Mouse (Mus musculus) myocyte (in vitro differentiated cells): ENCODE results near the gene Trib3.

Experiments used
- E2F4 ChIP-seq: IDR thresholded peaks from one replicate; pipeline ENCODE4 v1.6.1; 2011; ENCODE audit warnings: mild to moderate bottlenecking, control low read depth, moderate library complexity; ENCODE audit not compliant: insufficient read depth
- MAX ChIP-seq: IDR thresholded peaks from one replicate; pipeline ENCODE4 v1.6.1; 2011; ENCODE audit warnings: low read depth, mild to moderate bottlenecking, control low read depth
- MYOD1 ChIP-seq, 3 experiments: IDR thresholded peaks; one replicate each; pipeline ENCODE4 v1.6.1; 2011; ENCODE audit warnings: control low read depth in 2 of 3, low read depth in 2 of 3, mild to moderate bottlenecking in 2 of 3, moderate library complexity in 1 of 3; ENCODE audit not compliant: insufficient read length in 2 of 3, control insufficient read depth in 1 of 3
- POLR2A ChIP-seq: IDR thresholded peaks from one replicate; pipeline ENCODE4 v1.6.1; 2011; ENCODE audit warnings: low read depth, mild to moderate bottlenecking, control low read depth, moderate library complexity; ENCODE audit not compliant: insufficient read length
- POLR2AphosphoS2 ChIP-seq: IDR thresholded peaks from one replicate; pipeline ENCODE4 v1.6.1; 2011; ENCODE audit warnings: low read depth, control low read depth; ENCODE audit not compliant: insufficient read length
- REST ChIP-seq: IDR thresholded peaks from one replicate; pipeline ENCODE4 v1.6.1; 2011; ENCODE audit warnings: mild to moderate bottlenecking, control low read depth, moderate library complexity; ENCODE audit not compliant: insufficient read depth, insufficient read length
- SRF ChIP-seq: IDR thresholded peaks from one replicate; pipeline ENCODE4 v1.6.1; 2011; ENCODE audit warnings: low read depth; ENCODE audit not compliant: control insufficient read depth, insufficient read length
- TCF12 ChIP-seq: IDR thresholded peaks from one replicate; pipeline ENCODE4 v1.6.1; 2011; ENCODE audit warnings: mild to moderate bottlenecking, control low read depth; ENCODE audit not compliant: poor library complexity, insufficient read depth, severe bottlenecking
- TCF3 ChIP-seq: IDR thresholded peaks from one replicate; pipeline ENCODE4 v1.6.1; 2011; ENCODE audit warnings: low read depth, control low read depth; ENCODE audit not compliant: insufficient read length
- USF1 ChIP-seq: IDR thresholded peaks from one replicate; pipeline ENCODE4 v1.6.1; 2011; ENCODE audit warnings: low read depth, mild to moderate bottlenecking, control low read depth, moderate library complexity

DNA sequence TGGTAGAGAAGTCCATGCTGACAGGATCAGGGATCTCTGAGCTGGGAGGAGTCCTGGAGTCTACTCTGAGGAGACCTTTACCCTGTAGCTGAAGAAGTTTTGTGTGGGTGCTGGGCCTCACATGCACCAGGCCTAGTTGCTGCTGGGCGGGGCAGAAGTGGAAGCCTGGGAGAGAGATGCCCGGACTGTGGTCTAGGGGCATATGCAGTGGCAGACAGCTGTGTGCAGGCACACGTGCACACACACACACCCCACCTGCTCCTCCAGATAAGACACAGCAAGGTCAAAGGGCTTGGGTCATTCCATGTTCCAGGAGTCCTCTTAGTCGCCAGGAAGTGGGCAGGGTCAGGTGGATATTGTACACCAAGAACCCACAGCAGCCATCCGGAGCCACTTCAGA is 15.8 kb upstream of the Trib3 start:
- no peak for TF ChIP-seq MAX
- TF ChIP-seq USF1 = no peak
- TF ChIP-seq POLR2A = no peak
- no peak for TF ChIP-seq TCF12
- TF ChIP-seq MYOD1 (IDR thresholded peaks at IDR 0.05; ENCODE audit: control insufficient read depth in 1 of 3, insufficient read length in 2 of 3, low read depth in 2 of 3) = peak in 2 of 3 experiments; percentile 23 to 77
- peak; percentile 62 for TF ChIP-seq TCF3
- TF ChIP-seq REST = no peak
- TF ChIP-seq POLR2AphosphoS2 = no peak
- no peak for TF ChIP-seq SRF
- no peak for TF ChIP-seq E2F4
